Mouse (Mus musculus) spleen, adult 2 months (tissue): ENCODE results near the gene Ly6g5b.

ENCODE experiments used
- CTCF ChIP-seq: fragments of 200-500 bp; IDR thresholded peaks from 2 replicates; pipeline ENCODE4 v1.5.1; 2011; ENCODE audit warnings: mild to moderate bottlenecking, inconsistent platforms; ENCODE audit not compliant: insufficient read depth, insufficient read length, insufficient replicate concordance; ENCODE audit errors: extremely low read depth
- POLR2A ChIP-seq: fragments of 200-500 bp; IDR thresholded peaks from 2 replicates; pipeline ENCODE4 v1.6.1; 2011; ENCODE audit warnings: low read depth, low read length, inconsistent platforms

GRCm38 (mm10) chr17:35101161-35101560 is 14.1 kb downstream of the Ly6g5b start:
- no peak for TF ChIP-seq POLR2A
- no peak for TF ChIP-seq CTCF
